Mouse (Mus musculus) ES-Bruce4 (cell line): ENCODE results near the gene Dctn1. TPM values are rescaled to one million over a fixed set of nuclear protein-coding genes. Genes with fewer than 3 reads are reported as not detected.

Experiments used
- H3K27ac ChIP-seq: 2 replicates; pipeline ENCODE4 v1.5.1; 2012; ENCODE audit warnings: low read length, inconsistent platforms; ENCODE audit not compliant: insufficient read depth
- H3K27me3 ChIP-seq: 2 replicates; pipeline ENCODE4 v1.6.1; 2012; ENCODE audit warnings: mild to moderate bottlenecking, low read length, inconsistent platforms; ENCODE audit not compliant: control insufficient read depth, poor library complexity, insufficient read depth, severe bottlenecking
- H3K36me3 ChIP-seq: 2 replicates; pipeline ENCODE4 v1.6.1; 2012; ENCODE audit warnings: inconsistent platforms, mild to moderate bottlenecking, low read length, moderate library complexity; ENCODE audit not compliant: control insufficient read depth, poor library complexity, insufficient read depth, severe bottlenecking
- H3K4me1 ChIP-seq: one replicate; pipeline ENCODE4 v1.8.1; 2011; ENCODE audit warnings: low read length; ENCODE audit not compliant: control insufficient read depth, insufficient read depth
- H3K4me3 ChIP-seq: 2 replicates; pipeline ENCODE4 v1.5.1; 2011; ENCODE audit warnings: low read depth, mild to moderate bottlenecking, low read length
- H3K9ac ChIP-seq: 2 replicates; pipeline ENCODE4 v1.6.1; 2012; ENCODE audit warnings: low read depth, mild to moderate bottlenecking, inconsistent platforms; ENCODE audit not compliant: poor library complexity, severe bottlenecking
- H3K9me3 ChIP-seq: replicated peaks from 2 replicates; pipeline ENCODE4 v1.6.1; 2012; ENCODE audit warnings: mild to moderate bottlenecking, low read length, inconsistent platforms; ENCODE audit not compliant: control insufficient read depth, poor library complexity, insufficient read depth, severe bottlenecking
- CTCF ChIP-seq: IDR thresholded peaks from one replicate; pipeline ENCODE4 v1.8.1; 2011; ENCODE audit warnings: low read depth, low read length
- EP300 ChIP-seq: IDR thresholded peaks from 2 replicates; pipeline ENCODE4 v1.6.1; 2011; ENCODE audit warnings: low read depth, low read length; ENCODE audit not compliant: insufficient read depth
- POLR2A ChIP-seq: IDR thresholded peaks from one replicate; pipeline ENCODE4 v1.8.1; 2011; ENCODE audit warnings: low read length; ENCODE audit not compliant: insufficient read depth
- polyA plus RNA-seq: library from polyadenylated mRNA; stranded (reverse); fragments of >200 nt; gene quantifications from 2 replicates; pipeline ENCODE4 v1.2.4, GENCODE M21; 2011; ENCODE audit warnings: low read depth; ENCODE audit not compliant: missing spikeins, insufficient read depth, insufficient read length

Gene Dctn1
- polyA plus RNA-seq, 1 experiment, result 41.5 TPM

DNA sequence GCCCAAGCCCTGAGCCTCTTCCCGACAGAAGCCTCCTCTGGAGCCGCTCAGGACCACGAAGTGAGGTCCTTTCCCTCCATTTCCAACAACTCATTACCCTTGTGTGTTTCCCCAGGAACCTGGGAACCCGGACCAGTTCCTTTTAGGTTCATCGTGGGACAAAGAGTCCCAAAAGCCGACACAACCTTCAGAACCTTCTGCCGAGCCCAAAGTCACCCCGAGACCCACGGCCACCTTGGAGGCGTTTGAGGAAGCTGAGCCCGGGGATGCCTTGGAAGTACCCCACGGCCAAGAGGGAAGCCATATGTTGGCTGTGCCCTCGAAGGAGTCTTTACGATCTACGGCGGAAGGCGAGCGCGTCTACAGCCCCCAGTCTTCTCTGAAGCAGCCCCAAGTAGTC is 4.3 kb upstream of the Dctn1 start:
- no peak for TF ChIP-seq EP300
- TF ChIP-seq POLR2A, result no peak
- TF ChIP-seq CTCF, result no peak
- H3K27me3 ChIP-seq, result no peaks in the 10 kb centered on the region
- no peaks in the 10 kb centered on the region for H3K9me3 ChIP-seq
- H3K4me1 ChIP-seq, result no peaks in the 10 kb centered on the region
- peak overlapping the region; percentile 64 for H3K4me3 ChIP-seq
- H3K9ac ChIP-seq, result peak overlapping the region; percentile 56
- H3K36me3 ChIP-seq, result no peaks in the 10 kb centered on the region
- H3K27ac ChIP-seq, result no peak overlapping the region

DNA sequence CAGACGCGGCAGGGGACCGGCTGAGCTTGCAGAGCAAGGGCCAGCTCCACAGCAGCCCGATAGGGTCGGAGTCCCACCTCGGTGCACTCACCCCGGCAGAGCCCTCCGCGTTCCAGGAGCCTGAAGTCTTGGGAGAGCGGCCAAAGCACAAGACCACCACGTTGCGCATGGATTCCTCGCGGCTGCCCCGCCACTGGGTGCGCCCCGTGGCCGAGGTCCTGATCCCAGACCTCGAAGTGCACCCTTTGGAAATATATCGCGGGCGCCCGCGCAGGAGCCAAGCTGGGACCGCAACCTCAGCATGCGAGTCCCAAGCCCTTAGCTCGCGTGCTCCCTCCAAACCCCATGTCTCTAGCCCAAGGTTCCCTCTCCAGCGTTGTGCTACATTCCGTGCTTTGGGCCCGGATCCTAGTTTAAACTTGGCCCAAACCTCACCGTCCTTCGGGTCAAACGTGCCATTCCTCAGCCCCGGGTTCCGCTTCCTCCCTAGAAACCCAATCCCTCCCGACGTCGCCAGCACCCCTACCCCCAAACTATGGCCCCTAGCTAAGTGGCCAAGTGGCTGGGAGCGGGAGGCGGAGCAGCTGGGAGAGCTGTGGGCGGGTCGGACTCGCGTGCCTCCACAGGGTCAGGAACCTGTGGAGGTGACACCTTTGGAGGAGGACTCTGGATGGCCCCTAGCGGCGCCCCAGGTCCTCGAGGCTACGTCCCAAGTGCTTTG is 3.6 kb upstream of the Dctn1 start:
- Histone ChIP-seq H3K4me1 (no peaks in the 10 kb centered on the region), H3K27ac (no peak overlapping the region), H3K9ac (peak overlapping the region; percentile 56), H3K4me3 (peak overlapping the region; percentile 64), H3K27me3 (no peaks in the 10 kb centered on the region), H3K9me3 (no peaks in the 10 kb centered on the region), H3K36me3 (no peaks in the 10 kb centered on the region)
- TF ChIP-seq EP300, result no peak
- TF ChIP-seq CTCF, result no peak
- no peak for TF ChIP-seq POLR2A

DNA sequence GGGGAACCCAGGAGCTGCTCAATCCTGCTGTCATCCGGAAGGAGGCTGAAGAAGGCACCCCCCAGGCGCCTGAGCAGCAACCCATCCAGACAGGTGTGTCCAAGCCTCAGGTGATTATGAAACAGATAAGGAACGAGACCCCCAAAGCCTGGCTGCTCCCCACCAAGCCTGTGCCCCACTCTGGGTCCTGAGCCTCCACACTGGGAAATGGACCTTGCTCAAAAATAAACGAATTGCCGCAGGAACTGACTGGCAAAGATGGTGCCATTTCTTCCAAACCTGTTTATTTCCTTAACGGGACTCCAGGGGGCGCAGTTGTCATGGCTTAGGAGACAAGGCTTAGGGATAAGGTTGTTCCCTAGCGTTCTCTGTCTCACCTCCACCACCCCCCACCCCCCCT is 3.0 kb upstream of the Dctn1 start:
- Histone ChIP-seq H3K4me1 (no peaks in the 10 kb centered on the region), H3K4me3 (peak overlapping the region; percentile 64), H3K9me3 (no peaks in the 10 kb centered on the region), H3K27ac (no peak overlapping the region), H3K27me3 (no peaks in the 10 kb centered on the region), H3K9ac (peak overlapping the region; percentile 56; the same call in 1 of the 2 replicates), H3K36me3 (no peaks in the 10 kb centered on the region)
- peak; percentile 53 for TF ChIP-seq CTCF
- no peak for TF ChIP-seq POLR2A

DNA sequence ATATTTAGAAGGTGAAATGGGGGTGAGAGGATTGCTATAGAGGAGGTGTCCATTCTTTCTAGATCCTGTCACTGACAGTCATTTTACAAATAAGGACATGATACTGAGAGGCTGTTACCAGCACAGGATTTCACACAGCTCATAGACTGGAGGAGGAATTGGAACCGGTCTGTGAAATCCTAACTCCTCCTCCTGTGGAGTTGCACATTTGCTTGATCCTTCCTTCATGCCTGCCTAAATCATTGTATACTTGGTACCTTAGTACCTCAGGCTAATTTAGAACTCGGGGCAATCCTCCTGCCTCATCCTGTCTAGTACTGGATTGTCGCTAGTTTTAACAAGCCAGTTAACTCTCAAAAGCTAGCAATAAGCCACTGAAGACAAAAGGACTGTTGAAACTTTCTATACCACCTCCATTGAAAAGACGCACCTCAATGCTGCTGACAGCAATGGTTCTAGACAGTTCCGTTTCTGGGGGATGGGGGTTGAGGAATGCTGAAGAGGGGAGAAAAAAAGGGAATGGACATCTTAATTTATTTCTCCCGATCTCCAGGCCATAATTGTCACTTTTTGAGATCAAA is 604 bp upstream of the Dctn1 start:
- H3K27ac ChIP-seq, result no peak overlapping the region
- H3K4me3 ChIP-seq, result peak overlapping the region; percentile 31
- no peaks in the 10 kb centered on the region for H3K27me3 ChIP-seq
- peak overlapping the region; percentile 60 for H3K9ac ChIP-seq
- no peaks in the 10 kb centered on the region for H3K36me3 ChIP-seq
- no peaks in the 10 kb centered on the region for H3K4me1 ChIP-seq
- no peak for TF ChIP-seq POLR2A
- TF ChIP-seq EP300, result no peak
- TF ChIP-seq CTCF, result no peak
- H3K9me3 ChIP-seq, result no peaks in the 10 kb centered on the region

DNA sequence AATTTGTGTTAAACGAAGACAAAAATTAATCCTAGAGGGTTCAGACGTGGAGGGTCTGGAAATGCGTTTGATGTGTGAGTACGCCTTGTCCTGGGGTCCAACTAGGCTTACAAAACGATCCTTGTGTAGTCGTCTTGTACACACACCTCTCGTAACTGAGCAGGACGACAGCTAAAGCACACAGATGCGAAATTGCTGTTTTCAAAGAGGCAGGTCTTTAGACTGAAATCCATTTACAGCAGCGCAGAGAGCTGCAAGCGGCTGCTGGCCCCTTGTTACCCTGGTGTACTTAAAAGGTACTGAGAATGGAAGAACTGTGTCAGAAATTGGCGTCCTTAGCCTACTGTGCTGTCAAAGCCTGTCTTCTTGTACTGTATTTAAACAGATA is 517 bp downstream of the Dctn1 start:
- Histone ChIP-seq H3K36me3 (no peaks in the 10 kb centered on the region), H3K4me3 (peak overlapping the region; percentile 60), H3K4me1 (peaks cover 2% of the 10 kb centered on the region), H3K27me3 (no peaks in the 10 kb centered on the region), H3K9ac (peak overlapping the region; percentile 60), H3K9me3 (no peaks in the 10 kb centered on the region), H3K27ac (no peak overlapping the region)
- TF ChIP-seq EP300 (no peak), CTCF (no peak), POLR2A (no peak)

DNA sequence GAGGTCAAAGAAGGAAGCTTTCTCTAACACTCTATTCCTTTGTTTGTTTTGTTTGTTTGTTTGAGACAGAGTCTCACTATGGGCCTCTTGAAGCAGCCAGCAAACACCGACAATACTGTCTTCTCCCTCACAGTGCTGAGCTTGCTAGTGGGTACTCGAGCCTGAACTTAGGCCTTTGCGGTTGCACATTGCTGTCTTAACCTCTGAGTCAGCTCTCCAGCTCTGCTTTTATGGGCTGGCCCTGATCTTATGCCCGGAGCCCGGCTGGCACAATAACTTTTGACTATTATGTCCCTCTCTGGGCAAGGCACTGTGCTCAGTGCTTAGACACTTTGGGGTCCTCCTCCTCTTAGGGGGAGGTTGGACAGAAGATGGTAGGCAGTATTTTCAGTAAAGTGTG is 4.2 kb downstream of the Dctn1 start:
- H3K27ac ChIP-seq, result no peak overlapping the region
- H3K36me3 ChIP-seq, result no peaks in the 10 kb centered on the region
- no peak overlapping the region for H3K9ac ChIP-seq
- peaks cover 5% of the 10 kb centered on the region for H3K4me1 ChIP-seq
- no peaks in the 10 kb centered on the region for H3K9me3 ChIP-seq
- no peak for TF ChIP-seq POLR2A
- TF ChIP-seq CTCF, result no peak
- no peak for TF ChIP-seq EP300
- no peak overlapping the region for H3K4me3 ChIP-seq
- H3K27me3 ChIP-seq, result no peaks in the 10 kb centered on the region
